Mouse (Mus musculus): Measurements from ENCODE around the gene Fam107b. TPM values are rescaled to one million over a fixed set of nuclear protein-coding genes. Genes with fewer than 3 reads are reported as not detected.

Fam107b gene
- polyA plus RNA-seq, 1 experiment from 2014 or later: 21.8 TPM

DNA sequence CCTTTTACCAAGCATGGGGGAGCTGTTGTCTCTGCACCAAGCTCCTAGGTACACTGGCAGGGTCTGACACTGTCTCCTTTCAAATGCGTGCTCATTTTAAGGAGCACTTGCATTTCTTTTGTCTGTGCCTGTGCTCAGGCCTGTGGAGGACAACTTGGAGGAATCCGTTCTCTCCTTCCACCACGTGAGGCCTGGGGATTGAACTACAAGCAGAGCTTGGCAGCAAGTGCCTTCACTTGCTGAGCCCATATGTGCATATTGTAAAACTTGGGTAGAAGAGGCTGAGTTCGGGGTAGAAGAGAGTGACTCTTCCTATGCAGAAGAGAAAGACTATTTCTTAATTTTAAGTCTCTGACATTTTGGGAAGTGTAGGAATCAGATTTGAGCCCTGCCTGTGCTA is 202.8 kb downstream of the Fam107b start:
- TF ChIP-seq CTCF (IDR thresholded peaks at IDR 0.05; ENCODE audit: low read depth): no peak
- Histone ChIP-seq H3K9ac (ENCODE audit: low read depth, low read length) (no peak overlapping the region), H3K4me2 (replicated peaks; ENCODE audit: low read depth) (no peak overlapping the region), H3K4me1 (replicated peaks; ENCODE audit: control insufficient read depth, insufficient read depth, low read length) (no peaks in the 10 kb centered on the region), H3K36me3 (ENCODE audit: control insufficient read depth, insufficient read depth) (0 out of 2 replicates have a peak, but pooled peaks cover 6% of the 10 kb centered on the region), H3K27me3 (replicated peaks; ENCODE audit: control insufficient read depth, insufficient read depth, low read length) (no peaks in the 10 kb centered on the region), H3K9me3 (ENCODE audit: control insufficient read depth) (no peaks in the 10 kb centered on the region), H3K4me3 (ENCODE audit: low read depth, low read length) (no peak overlapping the region), H3K27ac (ENCODE audit: low read depth, low read length) (no peak overlapping the region)
- no peak for ATAC-seq
- 85% methylated on average over 4 of the region's 4 CpGs for WGBS

DNA sequence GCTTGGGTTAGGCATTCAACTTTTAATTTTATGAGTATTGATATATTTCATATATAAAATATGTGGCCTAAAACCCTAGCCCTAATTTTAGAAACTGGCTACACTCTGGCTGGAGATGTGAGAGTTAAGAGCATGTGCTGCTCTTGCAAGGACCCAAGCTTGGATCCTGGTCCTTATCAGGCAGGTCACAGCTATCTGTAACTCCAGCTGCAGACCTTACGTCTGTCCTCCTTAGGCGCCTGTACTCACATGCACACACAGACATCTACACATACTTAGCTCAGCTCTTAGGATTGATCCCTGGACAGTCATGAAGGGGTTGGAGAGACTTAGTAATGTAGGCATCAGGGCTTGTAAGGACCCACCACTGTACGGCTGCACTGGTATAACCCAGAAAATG is 205.3 kb downstream of the Fam107b start:
- no peaks in the 10 kb centered on the region for H3K4me1 ChIP-seq (replicated peaks; ENCODE audit: control insufficient read depth, insufficient read depth, low read length)
- WGBS: 77% methylated on average over 3 of the region's 3 CpGs
- no peak for TF ChIP-seq CTCF (IDR thresholded peaks at IDR 0.05; ENCODE audit: low read depth)

DNA sequence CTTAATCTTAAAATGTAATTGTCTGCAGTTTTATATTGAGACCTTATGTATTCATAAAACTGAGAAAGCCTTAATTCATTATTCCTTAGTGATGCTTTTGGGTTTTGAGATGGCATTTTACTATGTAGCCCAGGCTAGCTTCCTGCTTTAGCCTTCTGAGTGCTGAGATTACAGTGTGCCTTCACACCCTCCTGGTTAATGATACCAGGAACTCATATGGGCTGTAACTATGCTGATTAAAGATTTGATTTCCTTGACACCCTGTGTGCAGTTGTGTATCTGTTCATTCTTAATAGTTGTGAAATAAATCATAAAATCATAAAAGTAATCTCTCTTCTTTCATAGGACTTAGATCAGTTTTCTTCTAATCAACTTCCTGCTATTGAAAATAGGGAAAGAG is 205.8 kb downstream of the Fam107b start:
- H3K4me1 ChIP-seq (replicated peaks; ENCODE audit: control insufficient read depth, insufficient read depth, low read length): no peaks in the 10 kb centered on the region
- ATAC-seq: peak; percentile 80
- no peaks in the 10 kb centered on the region for H3K27me3 ChIP-seq (replicated peaks; ENCODE audit: control insufficient read depth, insufficient read depth, low read length)
- H3K4me2 ChIP-seq (replicated peaks; ENCODE audit: low read depth): no peak overlapping the region
- no peak overlapping the region for H3K4me3 ChIP-seq (ENCODE audit: low read depth, low read length)
- no peaks in the 10 kb centered on the region for H3K9me3 ChIP-seq (ENCODE audit: control insufficient read depth)
- no peak for TF ChIP-seq CTCF (IDR thresholded peaks at IDR 0.05; ENCODE audit: low read depth)
- H3K36me3 ChIP-seq (ENCODE audit: control insufficient read depth, insufficient read depth): peaks cover 14% of the 10 kb centered on the region; the same call in 1 of the 2 replicates
- no peak overlapping the region for H3K9ac ChIP-seq (ENCODE audit: low read depth, low read length)
- H3K27ac ChIP-seq (ENCODE audit: low read depth, low read length): no peak overlapping the region

More for the DNA sequence above, 205.3 kb downstream of the Fam107b start:
- Histone ChIP-seq H3K9me3 (ENCODE audit: control insufficient read depth) (no peaks in the 10 kb centered on the region), H3K4me3 (ENCODE audit: low read depth, low read length) (no peak overlapping the region), H3K9ac (ENCODE audit: low read depth, low read length) (no peak overlapping the region), H3K36me3 (ENCODE audit: control insufficient read depth, insufficient read depth) (peaks cover 12% of the 10 kb centered on the region; the same call in 1 of the 2 replicates), H3K4me2 (replicated peaks; ENCODE audit: low read depth) (no peak overlapping the region), H3K27me3 (replicated peaks; ENCODE audit: control insufficient read depth, insufficient read depth, low read length) (no peaks in the 10 kb centered on the region), H3K27ac (ENCODE audit: low read depth, low read length) (no peak overlapping the region)
- no peak for ATAC-seq

DNA sequence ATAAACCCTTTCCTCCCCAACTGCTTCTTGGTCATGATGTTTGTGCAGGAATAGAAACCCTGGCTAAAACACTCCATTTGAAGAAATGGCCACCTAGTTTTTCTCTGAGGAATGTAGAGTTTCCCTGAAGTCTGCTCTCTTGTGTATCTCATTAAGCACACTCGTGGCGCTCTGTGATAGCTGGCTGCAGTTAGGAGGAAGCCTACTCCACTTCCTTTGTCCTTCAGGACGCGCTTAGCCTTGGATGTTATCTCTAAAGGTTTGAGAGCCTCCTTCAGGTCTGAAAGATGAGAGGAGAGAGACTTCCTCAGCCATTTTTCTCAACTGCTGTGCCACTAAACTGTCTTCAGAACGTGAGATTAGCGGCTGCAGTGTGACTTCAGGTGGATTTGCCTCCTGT is 207.4 kb downstream of the Fam107b start:
- 77% methylated on average over 6 of the region's 6 CpGs for WGBS
- Histone ChIP-seq H3K4me3 (ENCODE audit: low read depth, low read length) (no peak overlapping the region), H3K9me3 (ENCODE audit: control insufficient read depth) (no peaks in the 10 kb centered on the region), H3K27me3 (replicated peaks; ENCODE audit: control insufficient read depth, insufficient read depth, low read length) (no peaks in the 10 kb centered on the region), H3K9ac (ENCODE audit: low read depth, low read length) (no peak overlapping the region), H3K27ac (ENCODE audit: low read depth, low read length) (no peak overlapping the region), H3K4me1 (replicated peaks; ENCODE audit: control insufficient read depth, insufficient read depth, low read length) (no peaks in the 10 kb centered on the region), H3K4me2 (replicated peaks; ENCODE audit: low read depth) (no peak overlapping the region), H3K36me3 (ENCODE audit: control insufficient read depth, insufficient read depth) (peaks cover 18% of the 10 kb centered on the region; the same call in 1 of the 2 replicates)
- TF ChIP-seq CTCF (IDR thresholded peaks at IDR 0.05; ENCODE audit: low read depth): no peak
- no peak for ATAC-seq

DNA sequence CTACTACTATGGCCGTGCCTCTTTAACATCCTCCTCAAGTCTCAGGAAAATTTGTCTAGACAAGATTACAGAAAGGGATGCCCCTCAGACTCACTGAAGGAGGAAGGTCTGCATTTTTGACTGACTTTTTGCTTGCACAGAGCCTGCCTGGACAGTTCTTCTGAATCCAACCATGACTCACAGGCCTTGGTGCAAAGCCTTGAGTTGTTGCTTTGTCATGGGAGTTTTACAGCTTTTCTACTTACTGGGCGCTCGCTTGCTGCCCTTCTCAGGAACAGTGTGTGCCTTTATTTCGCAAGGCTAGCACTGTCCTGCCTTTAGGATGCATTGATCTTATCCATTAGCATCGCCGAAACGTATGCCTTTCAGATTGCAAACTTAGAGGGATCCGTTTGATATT is 215.3 kb downstream of the Fam107b start:
- no peak overlapping the region for H3K4me2 ChIP-seq (replicated peaks; ENCODE audit: low read depth)
- no peaks in the 10 kb centered on the region for H3K9me3 ChIP-seq (ENCODE audit: control insufficient read depth)
- no peak for ATAC-seq
- no peak overlapping the region for H3K4me3 ChIP-seq (ENCODE audit: low read depth, low read length)
- no peaks in the 10 kb centered on the region for H3K27me3 ChIP-seq (replicated peaks; ENCODE audit: control insufficient read depth, insufficient read depth, low read length)
- no peak for TF ChIP-seq CTCF (IDR thresholded peaks at IDR 0.05; ENCODE audit: low read depth)
- H3K4me1 ChIP-seq (replicated peaks; ENCODE audit: control insufficient read depth, insufficient read depth, low read length): no peaks in the 10 kb centered on the region
- 81% methylated on average over 8 of the region's 8 CpGs for WGBS
- no peak overlapping the region for H3K27ac ChIP-seq (ENCODE audit: low read depth, low read length)
- peaks cover 6% of the 10 kb centered on the region; the same call in 1 of the 2 replicates for H3K36me3 ChIP-seq (ENCODE audit: control insufficient read depth, insufficient read depth)
- no peak overlapping the region for H3K9ac ChIP-seq (ENCODE audit: low read depth, low read length)

DNA sequence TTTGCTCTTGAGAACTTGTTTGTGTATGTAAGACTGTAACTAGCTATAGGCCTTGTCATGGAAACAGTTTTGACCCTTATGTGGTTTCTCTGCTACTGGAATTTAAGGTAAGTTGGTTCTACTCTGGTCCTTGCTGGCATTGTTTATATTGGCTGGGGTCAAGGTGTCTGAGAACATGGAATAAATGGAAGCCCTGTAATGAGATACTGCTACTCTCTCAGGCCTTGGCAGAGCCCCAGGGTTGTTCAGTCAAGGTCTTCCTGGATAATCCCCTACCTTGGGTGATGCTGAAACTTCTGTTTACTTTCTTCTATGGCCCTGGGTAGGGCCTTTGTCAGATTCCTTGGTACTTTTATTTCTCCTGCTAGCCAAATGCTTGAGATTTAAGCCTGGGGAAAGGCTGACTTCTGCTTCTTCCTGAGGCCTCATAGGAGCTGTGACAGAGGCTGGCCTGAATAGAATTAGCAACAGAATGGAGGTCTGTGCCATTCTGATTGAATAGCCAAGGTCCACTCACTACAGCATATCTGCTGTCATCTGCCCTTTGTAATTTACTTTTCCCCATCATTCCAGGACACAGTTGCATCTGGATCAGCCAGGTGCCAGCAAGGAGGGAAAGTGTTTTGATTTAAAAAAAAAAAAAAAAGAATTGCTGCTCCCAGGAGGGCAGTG is 217.6 kb downstream of the Fam107b start:
- Histone ChIP-seq H3K27ac (ENCODE audit: low read depth, low read length) (no peak overlapping the region), H3K9ac (ENCODE audit: low read depth, low read length) (no peak overlapping the region), H3K4me2 (replicated peaks; ENCODE audit: low read depth) (no peak overlapping the region), H3K4me3 (ENCODE audit: low read depth, low read length) (no peak overlapping the region), H3K4me1 (replicated peaks; ENCODE audit: control insufficient read depth, insufficient read depth, low read length) (no peaks in the 10 kb centered on the region), H3K27me3 (replicated peaks; ENCODE audit: control insufficient read depth, insufficient read depth, low read length) (no peaks in the 10 kb centered on the region), H3K9me3 (ENCODE audit: control insufficient read depth) (no peaks in the 10 kb centered on the region), H3K36me3 (ENCODE audit: control insufficient read depth, insufficient read depth) (no peaks in the 10 kb centered on the region)
- no peak for TF ChIP-seq CTCF (IDR thresholded peaks at IDR 0.05; ENCODE audit: low read depth)
- no peak for ATAC-seq

DNA sequence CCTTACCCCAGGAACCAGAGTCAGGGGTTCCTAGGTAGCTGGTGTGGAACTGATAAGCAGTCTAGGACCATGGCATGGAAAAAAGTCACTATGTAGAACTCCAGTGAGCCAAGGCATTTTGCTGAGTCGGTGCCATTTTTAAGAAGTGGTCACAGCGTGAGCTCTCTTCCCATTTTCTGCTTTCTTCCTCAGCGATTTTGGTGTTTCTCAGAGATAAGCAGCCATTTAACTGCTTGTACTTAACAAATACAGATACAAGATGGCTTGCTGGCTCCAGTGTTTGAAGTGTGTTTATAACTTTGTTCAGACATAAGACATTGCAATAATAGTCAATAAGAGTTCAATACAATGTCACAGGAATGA is 218.1 kb downstream of the Fam107b start:
- Histone ChIP-seq H3K27ac (ENCODE audit: low read depth, low read length) (no peak overlapping the region), H3K4me3 (ENCODE audit: low read depth, low read length) (no peak overlapping the region), H3K4me1 (replicated peaks; ENCODE audit: control insufficient read depth, insufficient read depth, low read length) (no peaks in the 10 kb centered on the region), H3K4me2 (replicated peaks; ENCODE audit: low read depth) (no peak overlapping the region), H3K36me3 (ENCODE audit: control insufficient read depth, insufficient read depth) (no peaks in the 10 kb centered on the region), H3K9ac (ENCODE audit: low read depth, low read length) (no peak overlapping the region), H3K27me3 (replicated peaks; ENCODE audit: control insufficient read depth, insufficient read depth, low read length) (no peaks in the 10 kb centered on the region), H3K9me3 (ENCODE audit: control insufficient read depth) (no peaks in the 10 kb centered on the region)
- no peak for ATAC-seq
- WGBS: 83% methylated on average over 3 of the region's 3 CpGs
- TF ChIP-seq CTCF (IDR thresholded peaks at IDR 0.05; ENCODE audit: low read depth): no peak
